Mouse (Mus musculus): ENCODE results near the gene Gm20716. TPM values are rescaled to one million over a fixed set of nuclear protein-coding genes. Genes with fewer than 3 reads are reported as not detected.

The Gm20716 gene
- polyA plus RNA-seq, 1 experiment = 39.9 TPM

DNA sequence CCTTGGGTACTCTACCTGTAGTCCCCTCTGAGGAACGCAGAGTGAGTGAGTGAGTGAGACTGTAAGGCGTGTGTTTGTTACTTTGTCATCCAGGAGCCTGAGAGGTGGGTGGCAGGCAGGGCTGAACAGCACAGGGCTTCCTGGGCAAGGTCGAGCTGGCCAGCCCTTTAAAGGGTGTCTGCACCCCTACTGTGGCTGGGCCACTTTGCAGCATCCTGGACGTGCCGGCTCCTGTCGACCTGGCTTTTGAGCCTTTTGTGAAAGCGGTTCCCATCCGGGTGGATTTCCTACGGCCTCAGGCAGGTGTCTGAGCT lies 60.4 kb downstream of the Gm20716 start:
- TF ChIP-seq CTCF (IDR thresholded peaks at IDR 0.05; ENCODE audit: borderline replicate concordance, insufficient read depth, low read depth, low read length) (no peak), POLR2A (IDR thresholded peaks at IDR 0.05; ENCODE audit: borderline replicate concordance, insufficient read depth, low read length) (no peak)
- no peaks in the 10 kb centered on the region for H3K27me3 ChIP-seq (ENCODE audit: control insufficient read depth, insufficient read depth, low read length)
- no peak overlapping the region for H3K4me3 ChIP-seq (replicated peaks; ENCODE audit: insufficient read depth, low read depth, low read length)
- H3K4me1 ChIP-seq (ENCODE audit: control insufficient read depth, insufficient read depth, low read length) = peaks cover 4% of the 10 kb centered on the region; the same call in 1 of the 2 replicates
- H3K27ac ChIP-seq (ENCODE audit: insufficient read depth, low read length) = no peak overlapping the region
- 18% methylated on average over 9 of the region's 9 CpGs for WGBS
- no peak for DNase-seq

DNA sequence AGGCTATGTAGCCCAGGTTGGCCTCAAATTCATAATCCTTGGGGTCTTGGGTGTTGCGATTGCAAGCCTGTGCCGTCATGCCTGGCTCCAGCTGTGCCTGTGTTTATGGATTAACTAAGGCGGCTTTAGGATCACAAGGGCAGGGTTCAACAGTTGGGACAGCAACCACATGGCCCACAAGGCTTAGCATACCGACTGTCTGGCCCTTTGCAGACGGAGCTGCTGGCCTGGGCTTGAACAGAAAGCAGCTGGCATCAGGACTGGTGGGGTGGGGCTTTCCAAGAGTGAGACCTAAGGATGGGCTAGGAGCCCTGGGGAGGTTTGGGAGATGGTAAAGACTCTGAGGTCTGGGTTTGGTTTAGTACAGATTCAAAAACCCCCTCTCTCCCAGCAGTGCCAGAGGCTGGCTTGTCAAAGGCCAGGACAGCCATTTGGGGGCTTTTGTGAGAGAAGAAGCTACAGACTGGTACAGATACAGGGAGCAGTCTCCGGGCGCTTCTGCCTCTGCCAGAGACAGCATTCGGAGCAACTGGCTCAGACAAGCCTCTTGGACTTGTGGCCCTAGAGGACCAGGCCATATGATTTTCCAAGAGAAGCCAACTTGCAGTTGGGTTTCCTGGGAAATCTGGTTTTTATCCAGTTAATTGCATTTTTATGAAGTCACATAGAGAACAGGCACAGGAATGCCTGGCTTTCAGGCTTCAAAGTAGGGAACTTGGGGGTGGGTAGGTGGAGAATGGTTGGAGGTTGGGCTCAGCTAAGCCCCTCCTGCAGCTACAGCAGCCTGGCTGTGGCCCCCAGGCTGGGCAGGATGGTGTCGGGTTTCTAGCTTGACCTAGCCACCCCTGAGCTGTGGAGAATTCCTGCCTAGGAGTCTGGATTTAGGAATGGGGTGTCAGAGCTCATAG lies 61.0 kb downstream of the Gm20716 start:
- Histone ChIP-seq H3K4me1 (ENCODE audit: control insufficient read depth, insufficient read depth, low read length) (peaks cover 4% of the 10 kb centered on the region; the same call in 1 of the 2 replicates), H3K4me3 (replicated peaks; ENCODE audit: insufficient read depth, low read depth, low read length) (no peak overlapping the region), H3K27ac (ENCODE audit: insufficient read depth, low read length) (no peak overlapping the region), H3K27me3 (ENCODE audit: control insufficient read depth, insufficient read depth, low read length) (no peaks in the 10 kb centered on the region)
- DNase-seq = no peak
- TF ChIP-seq POLR2A (IDR thresholded peaks at IDR 0.05; ENCODE audit: borderline replicate concordance, insufficient read depth, low read length) (no peak), CTCF (IDR thresholded peaks at IDR 0.05; ENCODE audit: borderline replicate concordance, insufficient read depth, low read depth, low read length) (no peak)
- 44% methylated on average over 9 of the region's 9 CpGs for WGBS

DNA sequence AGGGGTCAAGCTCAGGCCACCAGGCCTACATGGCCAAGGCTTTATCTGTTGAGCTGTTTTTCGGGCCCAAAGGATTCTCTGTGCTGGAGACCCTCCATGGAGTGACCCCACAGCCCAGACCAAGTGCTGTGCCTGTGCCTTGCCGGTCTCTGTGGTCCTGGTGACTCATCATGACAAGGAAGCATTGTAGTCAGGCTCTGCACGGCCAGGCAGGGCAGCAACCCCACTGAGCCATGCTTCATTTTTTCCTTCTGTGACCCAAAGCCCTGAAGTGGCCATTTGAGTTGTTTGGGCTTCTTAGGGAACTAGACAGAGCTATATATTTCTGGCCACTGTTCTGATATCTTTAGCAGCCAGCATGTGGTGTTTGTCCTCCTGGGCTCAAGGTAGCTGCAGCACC lies 62.4 kb downstream of the Gm20716 start:
- no peak overlapping the region for H3K4me3 ChIP-seq (replicated peaks; ENCODE audit: insufficient read depth, low read depth, low read length)
- WGBS = 60% methylated on average over 3 of the region's 3 CpGs

DNA sequence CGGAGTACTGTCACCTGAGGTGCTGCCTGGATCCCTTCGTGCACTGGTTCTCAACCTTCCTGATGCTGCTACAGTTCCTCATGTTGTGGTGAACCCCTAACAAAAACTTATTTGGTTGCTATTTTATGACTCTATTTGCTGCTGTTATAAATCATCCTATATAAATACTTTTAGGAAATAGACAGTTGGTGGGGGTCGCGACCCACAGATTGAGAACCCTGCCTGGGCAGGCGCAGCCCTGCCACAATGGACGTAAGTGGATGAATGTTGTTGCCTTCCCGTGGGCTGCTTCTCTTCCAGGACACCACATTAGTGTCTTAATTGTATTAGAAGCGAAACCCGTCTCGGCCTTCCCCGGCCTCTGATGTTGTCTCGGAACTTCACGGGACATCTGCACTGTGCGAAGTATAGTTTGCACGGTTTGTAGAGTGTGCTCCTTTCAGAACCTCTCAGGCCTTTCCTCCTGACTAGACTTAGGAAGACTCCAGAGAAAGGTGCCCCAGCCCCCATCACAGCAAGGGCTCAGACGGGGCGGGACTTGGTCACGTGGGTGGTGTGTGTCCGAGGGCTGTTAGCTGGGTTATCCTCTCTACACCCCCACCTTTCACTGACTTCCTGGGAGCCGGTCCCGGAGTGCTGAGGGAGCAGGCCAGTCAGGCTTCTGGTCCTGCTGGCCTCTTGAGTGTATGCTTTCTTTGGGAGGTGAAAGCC lies 63.3 kb downstream of the Gm20716 start:
- 56% methylated on average over 21 of the region's 21 CpGs for WGBS
- DNase-seq = no peak
- H3K27ac ChIP-seq (ENCODE audit: insufficient read depth, low read length) = no peak overlapping the region
- no peaks in the 10 kb centered on the region for H3K4me1 ChIP-seq (ENCODE audit: control insufficient read depth, insufficient read depth, low read length)
- TF ChIP-seq POLR2A (IDR thresholded peaks at IDR 0.05; ENCODE audit: borderline replicate concordance, insufficient read depth, low read length) (no peak), CTCF (IDR thresholded peaks at IDR 0.05; ENCODE audit: borderline replicate concordance, insufficient read depth, low read depth, low read length) (no peak)
- no peaks in the 10 kb centered on the region for H3K27me3 ChIP-seq (ENCODE audit: control insufficient read depth, insufficient read depth, low read length)
- no peak overlapping the region for H3K4me3 ChIP-seq (replicated peaks; ENCODE audit: insufficient read depth, low read depth, low read length)

More for the DNA sequence above, 62.4 kb downstream of the Gm20716 start:
- Histone ChIP-seq H3K4me1 (ENCODE audit: control insufficient read depth, insufficient read depth, low read length) (peaks cover 3% of the 10 kb centered on the region; the same call in 1 of the 2 replicates), H3K27ac (ENCODE audit: insufficient read depth, low read length) (no peak overlapping the region), H3K27me3 (ENCODE audit: control insufficient read depth, insufficient read depth, low read length) (no peaks in the 10 kb centered on the region)
- TF ChIP-seq POLR2A (IDR thresholded peaks at IDR 0.05; ENCODE audit: borderline replicate concordance, insufficient read depth, low read length) = no peak
- no peak for TF ChIP-seq CTCF (IDR thresholded peaks at IDR 0.05; ENCODE audit: borderline replicate concordance, insufficient read depth, low read depth, low read length)
- DNase-seq = no peak

- 13% methylated on average over 14 of the region's 14 CpGs for WGBS
- Histone ChIP-seq H3K4me3 (replicated peaks; ENCODE audit: insufficient read depth, low read depth, low read length) (no peak overlapping the region), H3K27ac (ENCODE audit: insufficient read depth, low read length) (no peak overlapping the region), H3K27me3 (ENCODE audit: control insufficient read depth, insufficient read depth, low read length) (no peaks in the 10 kb centered on the region), H3K4me1 (ENCODE audit: control insufficient read depth, insufficient read depth, low read length) (no peaks in the 10 kb centered on the region)
- TF ChIP-seq POLR2A (IDR thresholded peaks at IDR 0.05; ENCODE audit: borderline replicate concordance, insufficient read depth, low read length) (no peak), CTCF (IDR thresholded peaks at IDR 0.05; ENCODE audit: borderline replicate concordance, insufficient read depth, low read depth, low read length) (no peak)
- no peak for DNase-seq
These were observed 68.2 kb downstream of the Gm20716 start for GRCm38 (mm10) chr2:168161978-168162377.

DNA sequence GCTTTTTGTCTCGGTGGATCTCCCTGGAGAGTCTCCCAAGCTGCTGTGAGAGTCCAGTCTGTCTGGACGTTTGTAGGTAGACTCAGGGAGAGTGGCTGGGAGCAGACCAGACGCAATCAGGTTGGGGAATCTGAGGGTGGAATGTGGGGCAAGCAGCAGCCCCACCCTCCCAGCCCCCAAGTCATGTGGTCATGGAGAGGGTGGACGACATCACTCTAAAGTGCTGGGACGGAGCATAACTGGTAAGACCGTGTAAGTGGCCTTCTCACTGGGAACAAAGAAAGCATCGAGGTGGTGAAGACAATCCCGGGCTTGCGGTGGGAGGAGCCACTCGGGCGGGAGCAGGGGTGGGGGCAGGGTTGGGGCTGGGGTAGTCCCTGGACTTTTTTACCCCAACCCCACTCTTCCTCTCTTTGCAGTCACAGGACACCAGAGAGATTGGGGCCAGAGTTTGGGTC lies 68.6 kb downstream of the Gm20716 start:
- no peak overlapping the region for H3K4me3 ChIP-seq (replicated peaks; ENCODE audit: insufficient read depth, low read depth, low read length)
- no peak overlapping the region for H3K27ac ChIP-seq (ENCODE audit: insufficient read depth, low read length)
- H3K4me1 ChIP-seq (ENCODE audit: control insufficient read depth, insufficient read depth, low read length) = no peaks in the 10 kb centered on the region
- TF ChIP-seq CTCF (IDR thresholded peaks at IDR 0.05; ENCODE audit: borderline replicate concordance, insufficient read depth, low read depth, low read length) (no peak), POLR2A (IDR thresholded peaks at IDR 0.05; ENCODE audit: borderline replicate concordance, insufficient read depth, low read length) (no peak)
- H3K27me3 ChIP-seq (ENCODE audit: control insufficient read depth, insufficient read depth, low read length) = no peaks in the 10 kb centered on the region
- no peak for DNase-seq
- 7% methylated on average over 11 of the region's 11 CpGs for WGBS

DNA sequence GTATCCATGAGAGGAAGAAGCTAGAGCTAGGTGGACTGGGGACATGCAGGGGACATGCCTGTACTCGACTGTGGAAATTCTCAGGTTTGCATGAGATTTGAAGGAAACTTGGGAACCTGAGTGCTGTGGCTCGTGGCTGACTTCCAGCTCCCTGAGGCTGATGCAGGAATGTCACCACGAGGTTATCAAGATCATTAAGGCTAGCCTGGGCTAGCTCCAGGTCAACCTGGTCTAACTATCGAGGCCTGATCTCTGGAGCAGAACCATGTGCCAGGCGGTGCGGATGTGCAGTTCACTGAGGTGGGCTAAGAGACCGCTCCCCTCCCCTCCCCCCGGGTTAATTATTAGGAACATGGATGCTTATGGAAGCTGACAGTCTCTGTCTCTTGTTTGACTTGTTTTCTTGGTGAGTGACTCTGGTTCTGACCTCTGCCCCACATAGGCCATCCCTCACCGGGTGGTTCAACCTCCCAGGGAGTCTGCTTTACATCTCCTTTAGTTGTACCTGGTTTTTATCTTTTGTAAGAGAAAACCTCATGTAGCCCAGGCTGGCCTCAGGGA lies 69.7 kb downstream of the Gm20716 start:
- TF ChIP-seq CTCF (IDR thresholded peaks at IDR 0.05; ENCODE audit: borderline replicate concordance, insufficient read depth, low read depth, low read length) = no peak
- no peak for TF ChIP-seq POLR2A (IDR thresholded peaks at IDR 0.05; ENCODE audit: borderline replicate concordance, insufficient read depth, low read length)
- 81% methylated on average over 9 of the region's 9 CpGs for WGBS
- no peak for DNase-seq
- Histone ChIP-seq H3K4me1 (ENCODE audit: control insufficient read depth, insufficient read depth, low read length) (no peaks in the 10 kb centered on the region), H3K27ac (ENCODE audit: insufficient read depth, low read length) (no peak overlapping the region), H3K27me3 (ENCODE audit: control insufficient read depth, insufficient read depth, low read length) (no peaks in the 10 kb centered on the region), H3K4me3 (replicated peaks; ENCODE audit: insufficient read depth, low read depth, low read length) (no peak overlapping the region)

Data from cerebellum, adult 2 months (tissue).